Mouse (Mus musculus) left cerebral cortex, postnatal 36 days (tissue): ENCODE data around the gene Cracr2b. TPM values are rescaled to one million over a fixed set of nuclear protein-coding genes. Genes with fewer than 3 reads are reported as not detected.
A peak's percentile ranks its signal among the peaks of the same experiment; 100 is the strongest.

Experiments
- DNase-seq, 2 experiments: peaks; one replicate each; pipeline ENCODE4 v3.0.0; 2021 to 2022; ENCODE audit warnings: low spot score in 2 of 2, mixed read lengths in 1 of 2
- intact Hi-C: fragments of 180-260 bp; cut with DNase I; formaldehyde crosslinking; loops from one replicate; pipeline ENCODE4 v1.15.1; 2025
- total RNA-seq, 2 experiments: library from RNA; stranded (reverse); gene quantifications; 2 replicates each; pipeline ENCODE4 v1.2.3; 2021

Gene Cracr2b
- total RNA-seq, 2 experiments from 2014 or later = 3.0 to 3.5 TPM

DNA sequence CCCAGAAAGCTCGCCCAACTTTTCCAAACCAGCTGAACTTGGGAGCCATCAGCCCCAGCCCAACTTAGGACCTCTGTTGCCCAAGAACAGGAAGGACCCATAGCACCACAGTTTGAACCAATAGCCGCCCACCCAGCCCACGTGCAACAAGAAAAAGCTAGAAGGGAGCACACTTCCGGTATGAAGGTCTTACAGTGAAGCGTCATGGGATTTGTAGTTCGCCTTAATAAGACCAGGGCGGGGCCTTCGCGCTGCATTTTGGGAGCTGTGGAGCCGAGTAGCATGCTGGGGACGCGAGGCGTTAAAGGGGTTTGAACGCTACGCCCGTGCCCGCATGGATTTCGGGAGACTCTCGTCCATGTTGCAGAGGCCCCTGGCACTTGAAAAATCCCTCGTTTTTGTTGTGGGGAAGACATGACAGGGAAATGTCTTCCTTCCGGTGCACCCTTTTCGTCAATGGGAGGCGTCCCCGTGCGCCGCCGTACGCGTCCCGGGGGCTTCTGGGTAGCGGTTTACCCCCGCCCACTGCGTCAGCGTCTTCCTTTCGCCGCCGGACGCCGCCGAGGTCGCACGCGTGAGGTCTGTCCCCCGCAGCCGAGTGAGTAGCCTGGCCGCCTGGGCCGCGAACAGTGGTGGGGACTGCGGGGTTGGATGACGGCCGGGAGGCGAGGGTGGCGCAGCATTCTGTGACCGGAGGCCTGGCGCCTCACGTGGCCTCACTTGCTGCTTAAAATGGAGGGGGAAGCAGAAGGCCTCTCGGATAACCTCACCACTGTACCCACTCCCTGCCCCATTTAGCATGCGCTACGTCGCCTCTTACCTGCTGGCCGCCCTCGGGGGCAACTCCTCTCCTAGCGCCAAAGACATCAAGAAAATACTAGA, 13.5 kb upstream of the Cracr2b start, which contains the start of gene Rplp2:
Rplp2 (plus strand) TSS at position 261 of the 882 bp plus-strand sequence.
- DNase-seq = peak; percentile 98
- intact Hi-C loops = no loop called here

DNA sequence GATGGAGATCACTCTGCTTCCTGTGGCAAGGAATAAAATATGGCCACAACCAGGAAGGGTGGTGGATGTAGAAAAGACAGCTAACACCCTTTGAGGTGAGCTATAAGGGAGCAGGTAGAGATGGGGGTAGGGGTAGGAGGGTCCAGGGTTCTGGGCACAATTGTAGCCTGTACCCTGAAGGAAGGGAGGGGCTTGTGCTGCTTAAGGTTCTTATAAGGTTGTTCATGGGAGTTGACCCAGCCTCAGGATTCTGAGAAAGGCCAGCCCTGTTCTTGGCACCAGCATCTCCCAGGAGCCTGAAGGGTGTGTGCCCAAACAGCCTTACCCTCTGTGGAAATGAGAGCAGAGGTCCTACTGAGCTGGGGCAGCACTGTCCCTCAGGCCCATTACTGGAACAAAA, 9.0 kb upstream of the Cracr2b start:
- intact Hi-C loops = no loop called here
- no peak for DNase-seq

DNA sequence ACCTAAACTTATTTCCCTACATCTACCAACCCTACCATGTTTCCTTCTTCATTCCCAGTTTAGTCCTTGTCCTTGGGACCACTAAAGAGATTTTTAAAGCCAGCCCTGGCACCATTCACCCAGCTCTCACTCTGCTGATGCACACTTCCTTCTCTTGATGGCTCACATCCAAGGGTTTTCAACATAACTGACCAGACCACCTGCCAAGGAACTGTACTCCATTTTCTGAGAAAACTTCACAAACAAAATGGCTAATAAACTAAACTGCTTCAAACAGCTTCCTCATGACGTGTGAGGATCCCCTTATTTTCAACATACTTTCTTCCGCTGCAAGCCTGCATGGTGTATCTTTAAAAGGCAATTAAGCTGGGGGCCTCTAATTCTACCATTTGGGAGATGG, 7.3 kb upstream of the Cracr2b start:
- intact Hi-C loops = no loop called here
- no peak for DNase-seq

DNA sequence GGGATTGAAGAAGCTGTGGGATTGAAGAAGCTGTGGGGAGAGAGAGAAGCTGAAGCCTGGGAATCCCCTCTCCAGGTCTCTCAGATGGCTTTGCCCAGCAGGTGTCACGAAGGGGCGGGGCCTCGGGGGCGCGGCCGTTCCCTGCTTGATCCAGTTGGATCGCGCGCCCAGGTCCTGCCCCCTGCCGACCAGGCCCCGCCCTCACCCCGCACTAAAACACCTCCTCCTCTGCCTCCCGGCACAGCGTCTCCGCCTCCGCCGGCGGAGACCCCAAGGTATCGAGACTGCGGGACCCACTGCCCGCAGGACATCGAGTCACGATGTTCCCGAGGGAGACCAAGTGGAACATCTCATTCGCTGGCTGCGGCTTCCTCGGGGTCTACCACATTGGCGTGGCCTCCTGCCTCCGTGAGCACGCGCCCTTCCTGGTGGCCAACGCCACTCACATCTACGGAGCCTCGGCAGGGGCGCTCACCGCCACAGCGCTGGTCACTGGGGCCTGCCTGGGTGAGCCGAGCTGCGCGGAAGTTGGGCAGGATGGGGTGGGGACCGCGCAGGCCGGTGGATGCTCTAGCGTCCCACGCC, 5.8 kb upstream of the Cracr2b start, which contains the start of gene Pnpla2:
Pnpla2 (plus strand) TSS at position 232 of the 585 bp plus-strand sequence.
- intact Hi-C loops = loop anchor here (5.0 kb wide), 1 partner anchor 43 kb away; the partner anchor contains the start of gene Gatd1
- DNase-seq = peak; percentile 90 to 92

DNA sequence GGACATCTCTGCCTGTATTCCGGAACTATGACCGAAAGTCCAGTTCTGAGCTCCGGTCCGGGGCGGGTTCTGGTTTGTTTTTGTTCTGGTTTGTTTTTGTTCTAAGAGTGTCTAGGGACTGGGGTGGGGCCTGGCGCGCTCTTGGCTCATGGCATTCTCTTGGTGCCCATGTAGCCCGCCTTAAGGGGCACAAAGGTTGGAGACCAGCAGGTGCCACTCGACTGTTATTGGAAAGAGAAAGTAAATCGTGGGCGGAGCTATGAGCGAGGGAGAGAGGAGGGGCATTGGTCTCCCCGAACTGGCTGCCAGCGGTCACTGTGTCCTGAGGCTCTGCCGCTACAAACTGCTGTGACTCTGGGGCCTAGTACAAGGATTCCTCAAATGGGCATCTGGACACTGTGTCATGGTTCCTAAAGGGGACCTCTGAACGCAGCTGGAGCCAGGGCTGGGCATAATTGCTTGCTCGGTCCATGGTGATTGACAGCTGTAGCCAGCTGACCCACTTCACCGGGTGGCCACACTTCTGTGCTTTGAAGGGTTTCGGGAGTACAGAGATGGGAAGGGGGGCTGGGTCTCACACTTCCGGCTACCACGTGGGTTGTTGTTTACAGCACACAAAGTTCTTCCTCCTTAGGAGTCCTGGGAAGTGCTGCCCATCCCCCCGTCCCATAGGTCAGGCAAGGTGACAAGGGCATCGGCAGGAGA, 5.1 kb upstream of the Cracr2b start:
- intact Hi-C loops = loop anchor here (5.0 kb wide), 1 partner anchor 43 kb away; the partner anchor contains the start of gene Gatd1
- peak; percentile 46 to 52 for DNase-seq

DNA sequence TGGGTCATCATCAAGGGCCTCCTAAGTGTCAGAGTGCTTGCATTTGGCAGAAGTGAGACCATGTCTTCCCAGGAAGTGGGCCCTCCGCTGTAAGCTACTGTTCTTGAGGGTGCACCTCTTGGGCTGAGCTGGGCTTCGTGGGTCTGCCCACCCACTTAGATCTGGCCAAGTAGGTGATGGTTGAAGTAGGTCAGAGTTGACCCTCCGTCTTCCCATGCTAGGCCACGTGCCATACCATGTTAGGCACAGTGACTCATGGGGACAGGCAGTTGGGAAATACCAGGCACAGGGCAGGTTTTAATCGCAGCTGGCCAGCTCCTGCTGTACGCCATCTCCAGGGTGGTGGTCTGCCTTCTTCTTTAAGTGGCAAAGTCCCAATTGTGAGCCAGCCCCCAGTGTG, 4.2 kb upstream of the Cracr2b start:
- intact Hi-C loops = loop anchor here (5.0 kb wide), 1 partner anchor 44 kb away; the partner anchor contains the start of gene Gatd1
- DNase-seq = no peak

DNA sequence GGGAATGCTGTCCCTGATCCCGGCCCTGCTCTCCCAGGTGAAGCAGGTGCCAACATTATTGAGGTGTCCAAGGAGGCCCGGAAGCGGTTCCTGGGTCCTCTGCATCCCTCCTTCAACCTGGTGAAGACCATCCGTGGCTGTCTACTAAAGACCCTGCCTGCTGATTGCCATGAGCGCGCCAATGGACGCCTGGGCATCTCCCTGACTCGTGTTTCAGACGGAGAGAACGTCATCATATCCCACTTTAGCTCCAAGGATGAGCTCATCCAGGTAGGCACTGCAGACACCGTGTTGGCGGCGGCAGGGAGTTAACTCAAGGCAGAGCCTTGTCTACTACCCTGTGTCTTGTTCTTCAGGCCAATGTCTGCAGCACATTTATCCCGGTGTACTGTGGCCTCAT, 3.7 kb upstream of the Cracr2b start:
- no peak for DNase-seq
- intact Hi-C loops = loop anchor here (5.0 kb wide), 1 partner anchor 45 kb away; the partner anchor contains the start of gene Gatd1

DNA sequence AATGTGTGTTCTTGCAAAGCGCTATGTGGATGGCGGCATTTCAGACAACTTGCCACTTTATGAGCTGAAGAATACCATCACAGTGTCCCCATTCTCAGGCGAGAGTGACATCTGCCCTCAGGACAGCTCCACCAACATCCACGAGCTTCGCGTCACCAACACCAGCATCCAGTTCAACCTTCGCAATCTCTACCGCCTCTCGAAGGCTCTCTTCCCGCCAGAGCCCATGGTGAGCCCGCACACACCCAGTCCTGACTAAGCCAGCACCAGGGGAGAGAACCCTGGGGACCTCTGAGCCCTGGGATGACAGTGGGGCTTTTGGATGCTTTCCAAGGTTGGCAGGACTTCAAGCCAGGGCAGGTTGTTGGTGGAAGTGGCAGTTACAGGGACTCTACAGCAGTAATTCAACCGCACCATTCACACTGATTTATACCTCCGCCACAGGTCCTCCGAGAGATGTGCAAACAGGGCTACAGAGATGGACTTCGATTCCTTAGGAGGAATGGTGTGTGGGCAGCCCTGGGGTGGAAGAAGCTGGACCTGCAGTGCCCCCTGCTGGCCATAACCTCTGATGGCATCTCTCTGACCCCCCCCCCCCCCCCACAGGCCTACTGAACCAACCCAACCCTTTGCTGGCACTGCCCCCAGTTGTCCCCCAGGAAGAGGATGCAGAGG, 2.8 kb upstream of the Cracr2b start:
- intact Hi-C loops = loop anchor here (5.0 kb wide), 1 partner anchor 46 kb away; the partner anchor contains the start of gene Gatd1
- DNase-seq = peak in 1 of 2 experiments; percentile 12

DNA sequence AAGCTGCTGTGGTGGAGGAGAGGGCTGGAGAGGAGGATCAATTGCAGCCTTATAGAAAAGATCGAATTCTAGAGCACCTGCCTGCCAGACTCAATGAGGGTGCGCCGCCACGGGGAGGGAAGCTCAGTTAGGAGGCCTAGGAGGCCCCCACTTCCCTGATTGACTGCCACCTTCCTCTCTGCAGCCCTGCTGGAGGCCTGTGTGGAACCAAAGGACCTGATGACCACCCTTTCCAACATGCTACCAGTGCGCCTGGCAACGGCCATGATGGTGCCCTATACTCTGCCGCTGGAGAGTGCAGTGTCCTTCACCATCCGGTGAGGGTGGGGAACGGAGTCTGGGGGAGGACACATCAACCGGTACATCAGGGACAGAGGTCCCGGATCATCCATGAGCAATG, 2.2 kb upstream of the Cracr2b start:
- no peak for DNase-seq
- intact Hi-C loops = loop anchor here (5.0 kb wide), 1 partner anchor 46 kb away; the partner anchor contains the start of gene Gatd1

DNA sequence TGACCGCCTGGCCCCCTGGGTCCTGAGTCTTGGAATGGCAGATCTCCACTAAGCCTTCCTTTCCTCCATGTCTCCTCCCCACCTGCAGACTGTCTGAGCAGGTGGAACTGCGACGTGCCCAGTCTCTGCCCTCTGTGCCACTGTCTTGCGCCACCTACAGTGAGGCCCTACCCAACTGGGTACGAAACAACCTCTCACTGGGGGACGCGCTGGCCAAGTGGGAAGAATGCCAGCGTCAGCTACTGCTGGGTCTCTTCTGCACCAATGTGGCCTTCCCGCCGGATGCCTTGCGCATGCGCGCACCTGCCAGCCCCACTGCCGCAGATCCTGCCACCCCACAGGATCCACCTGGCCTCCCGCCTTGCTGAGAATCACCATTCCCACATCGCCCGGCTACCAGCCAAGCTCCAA, 1.6 kb upstream of the Cracr2b start:
- no peak for DNase-seq
- intact Hi-C loops = loop anchor here (5.0 kb wide), 1 partner anchor 47 kb away; the partner anchor contains the start of gene Gatd1

DNA sequence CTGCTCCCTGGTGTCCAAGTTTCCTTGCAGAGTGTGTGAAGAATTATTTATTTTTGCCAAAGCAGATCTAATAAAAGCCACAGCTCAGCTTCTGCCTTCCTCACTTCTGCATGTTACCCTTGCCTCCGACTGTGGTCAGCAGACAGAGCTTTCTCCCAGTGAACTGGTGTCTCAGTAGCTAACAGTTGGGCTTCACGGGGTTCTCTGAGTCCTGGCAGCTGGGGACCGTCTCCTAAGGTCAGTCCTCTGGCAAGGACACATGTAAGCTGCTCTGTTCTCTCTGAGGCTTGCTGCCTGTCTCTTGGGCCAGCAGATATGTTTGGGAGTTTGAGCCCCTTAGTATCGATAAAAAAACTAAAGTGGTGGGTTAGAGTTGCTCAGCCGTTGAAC, 898 bp upstream of the Cracr2b start:
- no peak for DNase-seq
- intact Hi-C loops = no loop called here

DNA sequence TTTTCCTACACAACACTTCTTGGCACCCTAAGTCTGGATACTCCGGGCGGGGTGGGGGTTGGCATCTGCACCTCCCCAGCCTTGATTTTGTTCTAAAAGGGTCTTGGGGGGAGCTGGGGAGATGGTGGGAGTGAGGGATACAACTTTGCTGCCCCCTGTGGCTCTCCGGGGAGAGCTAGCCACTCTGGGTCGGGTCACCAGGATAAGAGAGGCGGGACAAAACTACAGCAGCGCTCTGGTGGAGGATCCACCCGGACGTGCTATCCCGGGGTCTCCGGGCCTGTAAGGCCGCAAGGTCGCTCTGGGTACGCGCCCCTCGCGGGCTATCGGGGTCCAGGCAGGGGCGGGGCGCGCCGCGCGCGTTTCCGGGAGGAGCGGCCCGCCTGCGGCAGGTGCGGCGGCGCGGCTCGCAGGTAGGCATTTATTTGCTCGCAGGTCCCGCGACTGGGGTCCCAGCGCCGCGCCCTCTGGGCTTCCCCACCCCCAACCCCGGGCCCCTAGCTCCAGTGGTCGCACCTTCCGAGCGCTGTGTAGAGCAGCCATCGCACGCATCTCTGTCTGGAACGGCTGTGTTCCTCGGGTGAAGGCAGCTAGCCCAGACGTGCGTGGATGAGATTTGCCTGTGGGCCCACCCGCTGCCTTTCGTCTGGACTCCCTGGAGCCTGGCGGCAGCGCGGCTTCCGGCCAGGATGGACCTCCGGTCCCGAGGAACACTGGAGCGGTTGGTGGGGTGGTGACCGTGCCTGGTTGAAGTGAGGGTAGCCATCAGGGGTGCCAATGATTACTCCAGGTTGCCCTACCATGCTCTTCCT, 833 bp downstream of the Cracr2b start:
- DNase-seq = no peak
- intact Hi-C loops = no loop called here

DNA sequence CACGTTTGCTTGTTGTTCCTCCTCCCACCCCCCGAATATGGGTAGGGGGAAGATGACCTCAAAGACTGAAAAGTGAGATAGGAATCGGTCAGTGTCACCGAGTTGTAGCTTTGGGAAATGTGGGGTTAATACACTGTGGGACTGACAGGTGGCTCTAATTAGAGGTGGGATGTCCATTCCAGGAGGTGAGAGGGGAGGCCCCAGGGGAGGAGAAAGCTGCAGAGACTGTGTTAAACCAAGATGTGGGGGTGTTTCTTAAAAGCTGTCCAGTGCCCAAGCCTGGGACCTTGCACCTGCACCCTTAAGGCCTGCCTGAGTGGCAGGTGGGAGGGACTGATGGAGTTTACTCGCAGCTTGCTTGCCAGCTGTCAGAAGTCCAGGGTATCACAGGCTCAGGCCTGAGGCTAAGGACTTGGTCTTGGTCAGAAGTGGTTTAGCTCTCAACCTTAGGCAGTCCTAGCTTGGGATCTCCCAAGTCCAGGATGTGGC, 1.5 kb downstream of the Cracr2b start:
- DNase-seq = no peak
- intact Hi-C loops = no loop called here

DNA sequence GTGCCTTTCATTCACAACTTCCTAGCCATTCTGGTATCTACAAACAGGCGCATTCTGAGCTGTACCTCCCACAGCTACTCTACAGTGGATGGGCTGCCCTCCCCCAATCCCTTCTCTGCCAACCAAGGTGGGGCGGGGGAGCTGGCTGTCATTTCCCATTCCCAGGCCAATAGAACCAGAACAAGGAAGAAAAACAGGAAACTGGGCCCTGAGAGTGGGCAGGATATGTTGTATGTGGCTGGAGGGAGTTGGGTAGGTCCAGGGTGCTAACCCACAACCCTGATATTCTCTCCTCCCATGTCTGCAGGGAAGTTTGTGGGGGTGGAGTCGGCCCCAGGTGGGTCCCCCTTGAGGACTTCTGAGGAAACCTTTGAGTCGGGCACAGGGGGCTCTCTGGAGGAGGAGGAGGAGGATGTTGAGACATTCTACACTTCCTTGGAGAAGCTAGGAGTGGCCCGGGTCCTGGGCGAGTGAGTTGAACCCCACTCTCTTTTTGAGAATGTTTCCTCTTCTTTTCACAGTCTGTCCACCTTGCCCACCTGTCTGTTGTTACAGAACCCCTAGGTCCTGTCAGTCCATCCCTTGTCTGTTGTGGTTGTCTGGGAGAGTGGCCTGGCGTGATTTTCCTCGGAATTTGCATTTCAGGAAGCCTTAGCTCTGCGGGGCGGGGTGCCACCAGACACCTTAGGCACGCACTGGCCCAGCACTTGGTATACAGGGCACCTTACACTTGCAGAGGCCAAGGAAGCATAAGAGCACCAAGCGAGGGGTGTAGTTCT, 3.1 kb downstream of the Cracr2b start:
- intact Hi-C loops = no loop called here
- DNase-seq = no peak

DNA sequence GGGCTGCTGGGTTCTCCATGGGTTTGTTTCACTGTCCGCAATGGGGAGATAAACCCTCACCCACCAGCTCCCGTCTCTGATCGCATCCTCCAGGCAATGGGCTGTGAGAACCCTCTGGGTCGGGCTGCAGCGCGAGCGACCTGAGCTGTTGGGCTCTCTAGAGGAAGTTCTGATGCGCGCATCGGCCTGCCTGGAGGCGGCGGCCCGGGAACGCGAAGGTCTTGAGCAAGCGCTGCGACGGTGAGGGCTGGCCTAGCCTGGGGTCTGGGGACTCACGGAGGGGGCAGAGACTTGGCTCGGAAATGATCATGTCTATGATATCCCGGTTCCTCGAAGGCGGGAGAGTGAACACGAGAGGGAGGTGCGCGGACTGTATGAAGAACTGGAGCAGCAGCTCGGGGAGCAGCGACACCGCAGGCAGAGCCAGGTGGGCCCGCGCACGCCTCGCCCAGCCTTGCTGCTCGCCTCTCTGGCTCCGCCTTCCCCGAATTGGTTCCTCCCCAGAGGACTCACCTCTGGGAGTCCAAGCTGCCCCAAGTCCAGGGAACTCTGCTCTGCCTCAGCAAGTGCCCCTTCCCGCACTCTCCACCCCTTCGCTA, 3.8 kb downstream of the Cracr2b start:
- DNase-seq = no peak
- intact Hi-C loops = no loop called here

DNA sequence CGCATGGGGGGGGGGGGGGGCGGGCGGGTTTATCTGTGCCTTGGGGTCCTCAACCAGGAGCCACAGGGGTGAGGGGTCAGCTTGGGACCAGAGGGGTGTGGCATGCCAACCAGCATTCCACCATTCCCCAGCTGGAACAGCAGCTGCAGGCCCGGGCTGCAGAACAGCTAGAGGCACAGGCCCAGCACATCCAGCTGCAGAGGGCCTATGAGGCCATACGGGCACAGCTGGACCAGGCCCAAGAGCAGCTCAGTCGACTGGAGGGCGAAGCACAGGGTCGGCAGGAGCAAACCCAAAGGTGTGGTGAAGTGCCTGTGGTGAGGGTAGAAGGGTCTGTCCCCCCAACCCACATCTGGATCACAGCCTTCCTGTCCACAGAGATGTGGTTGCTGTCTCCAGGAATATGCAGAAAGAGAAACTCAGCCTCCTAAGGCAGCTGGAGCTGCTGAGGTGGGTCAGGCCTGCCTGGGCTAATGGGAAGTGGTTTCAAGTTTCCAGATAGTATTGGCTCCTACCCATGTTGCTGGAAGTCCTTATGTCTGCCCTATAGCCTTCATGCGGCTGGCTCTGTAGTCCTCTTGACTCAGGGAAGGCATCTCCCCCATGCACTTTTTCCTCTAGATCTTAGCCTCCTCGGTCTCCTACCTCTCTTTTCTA, 4.6 kb downstream of the Cracr2b start:
- no peak for DNase-seq
- intact Hi-C loops = no loop called here

DNA sequence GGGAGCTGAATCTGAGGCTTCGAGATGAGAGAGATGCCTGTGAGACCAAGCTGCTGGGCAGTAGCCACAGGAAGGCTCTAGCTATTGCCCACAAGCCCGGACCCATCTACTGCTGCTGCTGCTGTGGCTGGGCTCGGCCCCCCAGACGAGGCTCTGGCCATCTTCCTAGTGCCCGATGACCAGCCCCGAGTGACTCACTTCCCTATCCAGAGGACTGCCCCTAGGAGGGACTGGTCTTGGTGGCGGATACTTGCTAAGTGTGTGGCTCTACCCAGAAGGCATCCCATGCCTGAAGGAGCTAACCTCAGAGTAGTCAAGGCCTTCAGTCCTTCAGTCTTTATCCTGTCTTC, 5.1 kb downstream of the Cracr2b start:
- DNase-seq = no peak
- intact Hi-C loops = no loop called here
